Mouse (Mus musculus): ENCODE data around the gene Zfp36l1. TPM values are rescaled to one million over a fixed set of nuclear protein-coding genes. Genes with fewer than 3 reads are reported as not detected.

The Zfp36l1 gene
- total RNA-seq, 2 experiments from 2014 or later, result 132 to 157 TPM

- no peak for DNase-seq (ENCODE audit: low spot score in 2 of 2)
Measured at GRCm38 (mm10) chr12:80079937-80080336, 32.9 kb downstream of the Zfp36l1 start.

- DNase-seq (ENCODE audit: low spot score in 2 of 2), result no peak
Measured at GRCm38 (mm10) chr12:80074331-80074730, 38.5 kb downstream of the Zfp36l1 start.

DNA sequence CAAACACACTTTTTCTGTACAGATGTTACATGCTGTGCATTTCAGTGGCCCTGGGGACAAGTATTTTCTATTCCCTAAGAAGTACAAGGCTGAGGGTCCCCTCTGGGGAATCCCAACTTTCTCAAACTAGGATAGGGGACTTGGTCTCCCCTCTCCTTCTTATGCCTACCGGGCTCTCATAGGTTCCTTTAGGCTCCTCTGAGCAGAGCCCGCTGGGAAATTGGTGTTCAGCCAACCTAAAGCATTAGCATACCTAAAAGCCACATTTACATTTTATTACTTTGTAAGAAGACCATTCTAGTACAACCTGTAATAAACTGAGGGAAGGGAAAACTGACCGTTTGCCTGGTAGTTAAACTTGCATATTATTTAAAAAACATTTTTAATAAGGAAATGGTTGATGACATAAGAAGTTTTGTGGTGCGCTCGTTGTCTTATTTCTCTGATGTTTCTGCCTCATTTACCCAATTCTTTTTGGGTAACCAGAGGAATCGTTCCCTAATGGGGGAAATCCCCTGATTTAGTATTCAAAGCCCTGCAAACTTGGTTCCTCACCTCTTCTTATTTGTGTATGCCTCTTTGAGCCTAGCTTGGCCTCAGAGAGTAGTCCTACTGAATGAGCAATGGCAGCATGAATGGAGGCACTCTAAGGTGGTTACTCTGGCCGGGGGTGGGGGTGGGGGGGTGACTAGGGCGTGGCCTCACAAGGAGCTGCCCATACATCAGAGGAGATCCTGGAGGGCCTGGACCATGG, 42.1 kb downstream of the Zfp36l1 start:
- no peak for DNase-seq (ENCODE audit: low spot score in 2 of 2)

DNA sequence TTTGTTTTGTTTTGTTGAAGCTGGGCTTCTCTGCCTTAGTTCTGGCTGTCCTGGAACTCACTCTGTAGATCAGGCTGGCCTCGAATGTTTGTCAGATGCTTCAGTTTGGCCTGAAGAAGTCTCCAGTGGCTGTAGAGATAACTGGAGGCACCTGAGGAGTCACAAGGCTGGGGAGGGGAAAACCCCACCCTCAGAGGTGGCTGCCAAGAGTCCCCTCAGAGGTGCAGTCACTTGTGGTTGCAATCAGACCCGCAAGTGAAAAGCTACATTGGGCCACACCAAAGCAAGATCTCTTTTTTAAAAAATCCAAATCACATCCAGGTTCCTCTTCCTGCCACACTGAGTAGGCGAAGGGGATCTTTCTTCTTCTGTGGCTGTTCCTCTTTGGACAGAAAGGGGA, 43.8 kb downstream of the Zfp36l1 start:
- DNase-seq (ENCODE audit: low spot score in 2 of 2), result no peak

DNA sequence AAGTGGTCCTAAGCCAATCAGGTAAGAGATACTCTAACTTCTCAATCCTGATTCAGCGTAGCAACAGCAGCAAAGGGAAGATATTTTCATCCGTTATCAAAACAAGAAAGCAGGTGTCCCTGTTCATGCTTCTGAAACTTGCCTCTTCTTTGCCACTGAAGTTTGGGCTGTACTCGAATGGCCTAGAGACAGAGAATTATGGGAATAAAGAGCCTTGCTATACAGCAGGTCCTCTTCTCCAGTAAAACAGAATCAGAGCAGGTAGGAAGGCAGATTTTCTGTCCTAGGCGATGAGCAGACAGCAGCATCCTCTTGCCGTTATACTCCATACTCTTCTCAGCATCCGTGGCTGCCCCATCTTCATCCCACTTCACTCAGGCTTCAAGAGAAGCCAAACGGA, 44.8 kb downstream of the Zfp36l1 start:
- DNase-seq (ENCODE audit: low spot score in 2 of 2), result no peak

DNA sequence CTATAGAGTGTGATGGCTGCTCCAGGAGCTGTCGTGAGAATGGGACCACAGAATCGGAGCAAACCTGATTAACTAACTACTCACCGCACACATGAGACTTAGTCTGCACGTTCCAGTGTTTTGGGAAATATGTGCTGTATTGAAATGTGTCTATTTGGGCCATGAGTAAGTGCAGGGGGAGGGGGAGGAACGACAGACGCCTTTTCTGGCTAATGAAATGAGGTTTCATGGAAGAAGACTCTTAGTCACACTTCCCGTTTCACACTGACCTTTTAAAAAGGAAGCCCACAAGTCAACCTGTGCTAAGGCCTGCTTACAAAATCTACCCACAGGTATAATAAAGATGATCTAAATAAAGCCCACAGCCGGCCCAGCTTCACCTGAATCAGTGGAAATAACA, 47.8 kb downstream of the Zfp36l1 start:
- DNase-seq (ENCODE audit: low spot score in 2 of 2), result no peak

- DNase-seq (ENCODE audit: low spot score in 2 of 2), result no peak
Measured at GRCm38 (mm10) chr12:80064306-80064705, 48.5 kb downstream of the Zfp36l1 start.

- no peak for DNase-seq (ENCODE audit: low spot score in 2 of 2)
Measured at GRCm38 (mm10) chr12:80063402-80064150, 49.2 kb downstream of the Zfp36l1 start.

GRCm38 (mm10) chr12:80062410-80063401, 50.1 kb downstream of the Zfp36l1 start:
- peak in 1 of 2 experiments; percentile 57 for DNase-seq (ENCODE audit: low spot score in 2 of 2)

- no peak for DNase-seq (ENCODE audit: low spot score in 2 of 2)
Measured at GRCm38 (mm10) chr12:80061810-80062209, 51.0 kb downstream of the Zfp36l1 start.

DNA sequence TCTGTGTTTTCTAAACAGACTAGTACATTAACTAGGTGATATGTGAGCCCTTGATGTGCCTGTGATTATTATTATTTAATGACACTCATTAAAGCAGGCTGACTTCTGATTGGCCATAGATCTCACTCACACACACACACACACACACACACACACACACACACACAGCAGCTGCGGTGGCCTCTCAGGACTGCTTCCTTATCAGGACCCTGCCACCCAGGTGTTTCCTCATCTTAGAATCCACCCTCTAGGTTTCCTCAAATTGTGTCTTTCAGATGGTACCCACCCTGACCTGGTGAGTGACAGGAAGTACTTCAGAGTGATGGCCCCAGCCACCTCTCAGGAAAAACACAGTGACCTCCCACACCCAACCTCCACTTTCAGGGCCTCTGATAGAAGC, 52.0 kb downstream of the Zfp36l1 start:
- no peak for DNase-seq (ENCODE audit: low spot score in 2 of 2)

GRCm38 (mm10) chr12:80060338-80060737, 52.5 kb downstream of the Zfp36l1 start:
- no peak for DNase-seq (ENCODE audit: low spot score in 2 of 2)

DNA sequence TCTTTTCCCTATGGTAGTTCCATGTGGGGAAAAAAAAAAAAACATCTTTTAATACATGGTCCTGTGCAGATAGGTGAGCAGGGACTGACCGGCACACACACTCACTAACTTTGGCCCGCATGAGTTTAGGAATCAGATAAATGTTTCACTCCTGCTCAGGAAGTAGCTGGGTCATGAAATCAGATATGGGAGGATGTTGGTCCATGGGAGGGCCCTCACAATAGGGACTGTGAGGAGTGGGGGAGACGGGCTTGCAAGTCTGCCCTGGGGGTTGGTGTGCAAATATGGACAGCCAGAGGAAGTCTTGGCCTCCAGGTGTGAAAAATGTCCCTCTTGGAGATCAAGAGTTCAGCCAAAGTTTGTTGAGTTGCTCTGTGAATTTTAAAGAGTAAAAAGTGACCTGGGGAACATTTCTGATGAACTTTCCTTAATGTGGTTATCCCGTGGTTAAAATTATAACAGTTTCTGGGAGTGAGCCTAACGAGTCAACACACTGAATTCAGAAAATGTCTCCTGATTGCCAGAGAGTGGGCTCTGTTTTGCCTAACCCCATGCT, 53.0 kb downstream of the Zfp36l1 start:
- DNase-seq (ENCODE audit: low spot score in 2 of 2), result no peak

Other genes starting within 250 kb of the Zfp36l1 start
- gene Actn1, start 147.4 kb upstream of the Zfp36l1 start, total RNA-seq (2021), result 10 to 100 TPM; 46.3 to 57.4 TPM

Data from gastrocnemius, postnatal 4 days (tissue).